Mouse (Mus musculus) heart, postnatal 0 days (tissue): ENCODE data around the gene Gpr45. TPM values are rescaled to one million over a fixed set of nuclear protein-coding genes. Genes with fewer than 3 reads are reported as not detected.

Experiments used
- ATAC-seq: fragments of 200-750 bp; cut with Nextera tagmentation; 2 replicates; pipeline ENCODE4 v1.8.0; 2017; ENCODE audit warnings: low read depth, moderate number of reproducible peaks, moderate library complexity; ENCODE audit not compliant: insufficient read depth
- DNase-seq: peaks from one replicate; pipeline ENCODE4 v3.0.0-alpha.2; 2016; ENCODE audit warnings: low spot score
- H3K27ac ChIP-seq: fragments of 300-500 bp; sonication (generic); 2 replicates; pipeline ENCODE4 v1.5.1; 2014; ENCODE audit warnings: low read depth, mild to moderate bottlenecking
- H3K27me3 ChIP-seq: fragments of 300-500 bp; sonication (generic); 2 replicates; pipeline ENCODE4 v1.6.1; 2014; ENCODE audit warnings: low read length, mixed read lengths; ENCODE audit not compliant: control insufficient read depth, insufficient read depth
- H3K36me3 ChIP-seq: fragments of 300-500 bp; sonication (generic); replicated peaks from 2 replicates; pipeline ENCODE4 v1.6.1; 2014; ENCODE audit warnings: low read length, mixed read lengths; ENCODE audit not compliant: control insufficient read depth, insufficient read depth
- H3K4me1 ChIP-seq: fragments of 300-500 bp; sonication (generic); 2 replicates; pipeline ENCODE4 v1.6.1; 2014; ENCODE audit warnings: antibody characterized with exemption; ENCODE audit not compliant: control insufficient read depth, insufficient read depth
- H3K4me2 ChIP-seq: fragments of 300-500 bp; sonication (generic); 2 replicates; pipeline ENCODE4 v1.6.1; 2014; ENCODE audit warnings: low read depth, mild to moderate bottlenecking, low read length, moderate library complexity
- H3K4me3 ChIP-seq: fragments of 300-500 bp; sonication (generic); 2 replicates; pipeline ENCODE4 v1.5.1; 2014; ENCODE audit warnings: low read depth, low read length
- H3K9ac ChIP-seq: fragments of 300-500 bp; sonication (generic); replicated peaks from 2 replicates; pipeline ENCODE4 v1.6.1; 2014; ENCODE audit warnings: low read depth, low read length, mixed read lengths
- H3K9me3 ChIP-seq: fragments of 300-500 bp; sonication (generic); replicated peaks from 2 replicates; pipeline ENCODE4 v1.6.1; 2016; ENCODE audit warnings: low read length; ENCODE audit not compliant: control insufficient read depth
- CTCF ChIP-seq: IDR thresholded peaks from 2 replicates; pipeline ENCODE4 v1.5.1; 2016; ENCODE audit warnings: antibody characterized with exemption, control low read depth, low read depth
- EP300 ChIP-seq: IDR thresholded peaks from 2 replicates; pipeline ENCODE4 v1.6.1; 2016; ENCODE audit warnings: antibody characterized with exemption, low read depth
- WGBS: fragments of 180-500 bp; shearing (Covaris S2); extraction: QIAGEN DNeasy Blood & Tissue Kit; methylation state at CpG from one replicate; pipeline ENCODE4 v1.1.7; 2014; 5-methylcytosine and 5-hydroxymethylcytosine counted together
- polyA plus RNA-seq: library from polyadenylated mRNA; unstranded; fragments of >200 nt; fragmentation: Nextera tagmentation; extraction: Ambion mirVana; gene quantifications from 2 replicates; pipeline ENCODE4 v1.2.1, GENCODE M21; 2015
- total RNA-seq: library from RNA; depleted of rRNA; stranded (reverse); fragments of >200 nt; gene quantifications from 2 replicates; pipeline ENCODE4 v1.2.3, GENCODE M21; 2014; ENCODE audit warnings: low replicate concordance

The Gpr45 gene
- total and polyA plus RNA-seq, 2 experiments from 2014 or later: 1.00 TPM; not detected in 1

GRCm38 (mm10) chr1:42956828-42957227 is 4.2 kb downstream of the Gpr45 start:
- Histone ChIP-seq H3K9me3 (no peaks in the 10 kb centered on the region), H3K4me3 (no peak overlapping the region), H3K36me3 (no peaks in the 10 kb centered on the region), H3K4me2 (no peak overlapping the region), H3K27me3 (peaks cover 20% of the 10 kb centered on the region), H3K27ac (no peak overlapping the region), H3K4me1 (peaks cover 8% of the 10 kb centered on the region; the same call in 1 of the 2 replicates), H3K9ac (no peak overlapping the region)
- TF ChIP-seq EP300 (no peak), CTCF (no peak)
- no peak for ATAC-seq
- WGBS: 71% methylated on average over 1 of the region's 1 CpGs
- DNase-seq: no peak

GRCm38 (mm10) chr1:42983082-42983771 is 30.6 kb downstream of the Gpr45 start:
- H3K4me2 ChIP-seq: no peak overlapping the region
- H3K9ac ChIP-seq: no peak overlapping the region
- DNase-seq (no peak), ATAC-seq (no peak)
- no peak for TF ChIP-seq CTCF
- no peaks in the 10 kb centered on the region for H3K36me3 ChIP-seq
- H3K4me3 ChIP-seq: no peak overlapping the region
- H3K4me1 ChIP-seq: no peaks in the 10 kb centered on the region
- WGBS: 57% methylated on average over 8 of the region's 8 CpGs
- H3K27ac ChIP-seq: no peak overlapping the region
- H3K27me3 ChIP-seq: no peaks in the 10 kb centered on the region
- H3K9me3 ChIP-seq: no peaks in the 10 kb centered on the region; the same call in 1 of the 2 replicates

- no peak overlapping the region for H3K4me2 ChIP-seq
- no peaks in the 10 kb centered on the region for H3K4me1 ChIP-seq
- no peak overlapping the region for H3K9ac ChIP-seq
- H3K36me3 ChIP-seq: no peaks in the 10 kb centered on the region
- H3K27ac ChIP-seq: no peak overlapping the region
- no peaks in the 10 kb centered on the region; the same call in 1 of the 2 replicates for H3K9me3 ChIP-seq
- ATAC-seq (no peak), DNase-seq (no peak)
- WGBS: 82% methylated on average over 3 of the region's 3 CpGs
- H3K27me3 ChIP-seq: no peaks in the 10 kb centered on the region
- TF ChIP-seq CTCF (no peak), EP300 (no peak)
- no peak overlapping the region for H3K4me3 ChIP-seq
Observed at GRCm38 (mm10) chr1:42984119-42984518, 31.4 kb downstream of the Gpr45 start.

- H3K4me1 ChIP-seq: no peaks in the 10 kb centered on the region
- H3K9ac ChIP-seq: no peak overlapping the region
- H3K36me3 ChIP-seq: no peaks in the 10 kb centered on the region
- H3K27ac ChIP-seq: no peak overlapping the region
- no peak for ATAC-seq
- peaks cover 5% of the 10 kb centered on the region; the same call in 1 of the 2 replicates for H3K9me3 ChIP-seq
- no peak for TF ChIP-seq EP300
- TF ChIP-seq CTCF: no peak
- DNase-seq: no peak
- H3K4me3 ChIP-seq: no peak overlapping the region
- H3K27me3 ChIP-seq: no peaks in the 10 kb centered on the region
- H3K4me2 ChIP-seq: no peak overlapping the region
- 91% methylated on average over 2 of the region's 2 CpGs for WGBS
Observed at GRCm38 (mm10) chr1:42988996-42989395, 36.3 kb downstream of the Gpr45 start.

DNA sequence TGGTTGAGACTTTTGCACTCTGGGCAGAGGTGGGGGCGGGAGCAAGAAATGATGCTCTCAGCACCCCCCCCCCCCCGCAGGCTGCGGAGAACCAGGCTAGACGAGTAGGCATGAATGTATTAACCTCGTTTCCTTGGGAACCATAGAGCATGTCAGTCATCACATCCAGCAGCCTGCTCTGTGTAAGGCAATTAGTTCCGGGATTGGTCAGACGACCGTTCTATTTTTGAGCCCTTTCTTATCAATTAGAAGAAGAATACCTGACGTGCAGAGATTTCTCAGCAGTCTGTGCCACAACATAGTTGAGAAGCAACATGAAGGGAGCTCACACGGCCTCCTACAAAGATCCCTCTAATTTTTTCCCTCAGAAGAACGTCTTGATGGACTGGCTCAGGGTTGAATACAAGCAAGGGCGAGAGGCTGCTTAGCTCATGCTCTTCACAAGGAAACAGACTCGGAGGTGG is 53.4 kb downstream of the Gpr45 start:
- 21% methylated on average over 13 of the region's 13 CpGs for WGBS
- ATAC-seq: peak; percentile 64; the same call in 1 of the 2 replicates
- peak overlapping the region; percentile 24 for H3K4me3 ChIP-seq
- TF ChIP-seq CTCF (no peak), EP300 (no peak)
- H3K9ac ChIP-seq: no peak overlapping the region
- no peaks in the 10 kb centered on the region for H3K27me3 ChIP-seq
- peaks cover 10% of the 10 kb centered on the region; the same call in 1 of the 2 replicates for H3K4me1 ChIP-seq
- no peak overlapping the region for H3K27ac ChIP-seq
- peak overlapping the region; percentile 52 for H3K4me2 ChIP-seq
- peak; percentile 28 for DNase-seq
- H3K36me3 ChIP-seq: no peaks in the 10 kb centered on the region
- H3K9me3 ChIP-seq: no peaks in the 10 kb centered on the region

DNA sequence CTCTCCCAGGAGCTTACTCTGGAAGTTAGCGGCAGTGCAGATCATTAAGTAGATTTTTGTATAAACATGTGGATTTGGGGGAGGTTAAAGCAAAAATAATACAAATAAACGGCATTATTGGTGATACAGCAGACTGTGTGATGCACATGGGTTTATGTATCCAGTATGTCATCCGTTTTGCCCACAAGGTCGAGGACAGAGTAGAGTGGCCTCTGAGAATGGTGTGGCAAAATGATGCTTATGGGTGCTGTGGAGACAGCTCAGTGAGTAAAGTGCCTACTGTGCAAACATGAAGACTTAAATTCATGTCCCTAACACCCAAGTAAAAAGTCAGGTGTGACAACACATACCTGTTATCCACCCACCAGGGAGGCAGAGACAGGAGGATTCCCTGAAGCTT is 53.9 kb downstream of the Gpr45 start:
- Histone ChIP-seq H3K36me3 (no peaks in the 10 kb centered on the region), H3K27ac (no peak overlapping the region), H3K4me2 (peak overlapping the region; percentile 52; the same call in 1 of the 2 replicates), H3K4me1 (peaks cover 10% of the 10 kb centered on the region; the same call in 1 of the 2 replicates), H3K27me3 (no peaks in the 10 kb centered on the region), H3K4me3 (no peak overlapping the region), H3K9me3 (no peaks in the 10 kb centered on the region), H3K9ac (no peak overlapping the region)
- DNase-seq (no peak), ATAC-seq (no peak)
- WGBS: 61% methylated on average over 4 of the region's 4 CpGs
- TF ChIP-seq EP300 (no peak), CTCF (no peak)
